Mouse (Mus musculus) layer of hippocampus, adult 9-11 months (tissue): ENCODE measurements at regions not wholly inside any gene's neighbourhood (a gene's known extent, or its start where the extent isn't known, plus 50 kb on each side); places are given as distances from the start of the nearest gene placed in this dataset.
"Not testable (repeated sequence)": the region's sequence is repeated elsewhere in the genome, so short reads cannot be mapped to it uniquely, and the experiment has no call there.

ENCODE experiments used
- DNase-seq: peaks from one replicate; pipeline ENCODE4 v3.0.0; 2022

DNA sequence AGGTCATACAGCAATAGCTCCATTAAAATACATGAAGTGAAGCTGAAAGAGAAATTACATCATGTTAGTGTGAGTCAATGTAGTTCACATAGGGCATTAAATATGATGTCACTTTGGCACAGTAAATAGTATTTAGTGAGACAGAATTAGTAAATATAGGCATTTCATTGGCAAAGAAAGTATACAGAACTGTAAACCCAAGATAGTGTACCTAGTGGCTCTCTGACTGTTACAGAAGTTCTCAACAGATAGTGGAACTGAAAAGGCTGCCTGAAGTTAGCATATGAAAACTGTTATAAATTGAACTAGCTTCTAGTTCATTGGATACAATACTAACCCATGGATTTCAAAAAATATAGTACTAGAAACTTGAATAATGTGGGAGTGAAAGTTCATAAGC, 1642.1 kb upstream of the Cdh6 start:
- DNase-seq = no peak

DNA sequence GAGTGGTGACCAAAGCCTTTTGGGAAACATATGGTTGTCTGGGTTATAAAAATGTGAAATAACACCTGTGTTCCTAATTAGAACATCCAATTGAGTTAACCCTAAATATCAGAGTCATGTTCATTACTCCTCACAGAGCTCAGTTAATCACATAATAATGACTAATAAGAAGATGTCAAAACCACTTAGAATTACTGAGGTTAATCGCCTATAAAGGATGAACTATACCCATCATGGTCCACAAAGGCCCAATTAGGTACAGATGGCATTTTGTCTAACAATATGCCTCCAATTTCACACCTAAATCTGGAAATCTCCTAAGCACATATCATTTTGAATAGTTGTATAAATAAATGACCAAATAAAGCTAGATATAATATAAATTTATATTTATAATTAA, 1633.4 kb upstream of the Cdh6 start:
- no peak for DNase-seq

DNA sequence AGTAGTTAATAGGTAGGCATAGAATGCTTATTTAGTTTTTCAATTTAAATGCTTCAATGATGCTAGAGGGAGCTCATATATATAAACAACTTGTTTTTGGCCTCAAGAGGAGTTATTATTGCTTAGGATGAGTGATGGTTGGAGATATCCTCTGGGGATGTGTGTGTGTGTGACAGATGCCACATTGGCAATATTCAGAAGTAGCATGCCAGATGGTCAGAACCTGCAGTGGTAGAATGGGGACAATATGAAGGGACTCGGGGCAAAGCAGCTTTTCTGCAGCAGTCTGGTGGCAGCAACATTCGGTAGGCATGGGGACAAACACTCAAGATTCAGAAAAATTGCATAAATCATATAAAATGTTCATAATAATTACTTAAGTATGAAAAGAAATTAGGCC, 1621.7 kb upstream of the Cdh6 start:
- no peak for DNase-seq

DNA sequence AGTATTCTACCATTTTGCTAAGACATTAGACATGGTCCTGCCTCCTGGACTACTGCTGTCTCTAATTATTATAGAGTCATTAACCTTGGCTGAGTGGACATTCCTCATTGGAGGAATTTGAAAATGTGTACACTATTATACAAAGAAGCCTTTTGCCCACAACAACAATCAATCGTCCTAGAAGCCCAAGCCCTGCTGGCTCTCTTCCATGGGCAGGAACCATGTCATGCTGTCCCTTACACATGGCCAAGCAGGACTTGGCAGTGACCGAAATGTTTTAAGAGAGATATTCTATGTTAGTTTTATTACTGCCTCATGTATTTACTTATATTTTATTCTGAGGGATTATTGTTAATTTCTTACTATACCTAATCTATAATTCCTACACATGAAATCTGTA, 1607.3 kb upstream of the Cdh6 start:
- DNase-seq = no peak

DNA sequence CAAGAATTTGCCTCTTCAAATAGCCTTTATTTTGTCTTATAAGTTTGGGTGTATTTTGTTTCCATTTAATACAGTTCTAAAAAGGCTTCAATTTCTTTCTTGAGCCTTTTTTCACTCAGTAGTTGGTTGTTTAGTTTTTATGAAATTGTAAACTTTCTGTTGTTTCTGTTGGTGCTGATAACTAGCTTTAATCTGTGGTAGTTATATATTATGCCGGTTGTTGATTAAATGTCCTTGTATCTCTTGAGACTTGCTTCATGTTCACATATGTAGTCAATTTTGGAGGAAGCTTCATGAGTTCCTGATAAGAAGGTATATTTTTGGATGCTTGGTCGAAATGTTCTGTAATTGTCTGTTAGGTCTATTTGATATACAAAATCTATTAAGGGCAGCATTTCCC, 1568.3 kb upstream of the Cdh6 start:
- DNase-seq = no peak

DNA sequence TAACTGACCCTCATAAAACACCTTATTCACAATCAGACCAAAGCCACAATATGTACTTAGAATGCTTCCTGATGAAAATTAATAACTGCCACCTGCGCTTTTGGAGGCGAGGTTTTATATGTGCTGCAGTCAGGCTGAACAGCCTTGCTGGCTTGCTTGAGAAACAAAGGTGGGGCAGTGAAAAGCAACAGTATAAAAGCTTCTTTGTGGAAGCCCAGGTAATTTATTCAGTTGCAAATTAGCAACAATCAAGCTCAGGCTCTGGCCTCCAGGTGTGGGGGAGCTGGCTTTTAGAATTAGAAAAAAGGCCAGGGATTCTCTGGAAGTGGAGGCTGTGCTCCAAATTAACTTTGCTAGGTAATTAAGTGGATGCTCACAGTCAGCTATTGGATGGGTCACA, 1524.5 kb upstream of the Cdh6 start:
- DNase-seq = not testable (repeated sequence)

DNA sequence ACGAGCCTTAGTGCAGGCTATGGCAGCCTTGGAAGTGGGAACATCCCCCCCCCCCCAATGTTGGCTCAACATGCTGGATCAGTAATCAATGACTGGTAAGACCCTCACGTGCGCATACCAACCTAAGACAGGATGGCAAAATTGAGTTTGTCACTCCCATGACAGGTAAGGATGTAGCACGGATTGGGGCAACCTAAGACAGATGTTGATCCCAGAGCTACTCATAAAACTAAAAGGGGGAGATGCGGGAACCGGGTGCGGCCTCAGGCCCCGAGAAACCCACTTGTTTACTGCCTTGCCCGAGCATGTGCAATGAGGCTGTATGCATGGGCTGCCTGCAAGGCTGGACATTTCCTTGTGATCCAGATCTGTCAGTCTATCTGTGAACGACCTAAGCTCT, 1523.0 kb upstream of the Cdh6 start:
- no peak for DNase-seq

DNA sequence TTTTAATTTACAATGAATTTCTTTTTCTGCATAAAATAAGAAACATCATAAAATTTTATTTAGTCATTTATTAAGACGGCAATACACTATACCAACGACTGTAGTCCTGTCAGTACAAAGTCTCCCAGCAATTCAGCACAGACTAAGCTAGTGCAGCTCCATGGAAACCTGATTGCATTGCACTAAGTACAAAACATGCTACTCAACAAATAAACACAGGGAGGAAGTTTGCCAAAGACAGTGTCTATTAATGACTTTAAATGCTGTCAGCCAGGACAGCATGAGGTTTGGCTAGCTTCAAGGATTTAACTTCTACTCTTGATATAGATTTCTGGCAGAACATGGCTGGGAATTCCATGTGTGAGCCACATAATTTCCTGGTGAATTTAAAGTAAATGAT, 1515.7 kb upstream of the Cdh6 start:
- DNase-seq = no peak

DNA sequence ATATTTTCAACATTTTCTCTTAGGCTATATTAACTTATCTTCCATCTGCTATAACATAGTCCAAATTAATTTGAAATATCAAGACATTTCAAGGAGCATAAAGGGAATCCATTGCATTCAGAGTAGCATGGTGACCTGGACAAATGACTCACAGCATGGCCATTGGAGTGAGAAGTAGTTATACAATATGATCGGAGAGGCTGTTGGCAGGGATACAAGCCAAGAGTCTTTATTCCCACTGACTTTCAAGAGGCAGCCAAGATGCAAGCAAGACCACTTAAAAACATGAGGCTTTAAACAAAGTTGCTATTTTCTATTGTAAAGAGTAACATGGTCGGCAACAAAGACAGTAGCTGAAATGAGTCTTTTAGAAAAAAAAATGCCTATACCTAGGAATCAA, 1468.8 kb upstream of the Cdh6 start:
- no peak for DNase-seq

DNA sequence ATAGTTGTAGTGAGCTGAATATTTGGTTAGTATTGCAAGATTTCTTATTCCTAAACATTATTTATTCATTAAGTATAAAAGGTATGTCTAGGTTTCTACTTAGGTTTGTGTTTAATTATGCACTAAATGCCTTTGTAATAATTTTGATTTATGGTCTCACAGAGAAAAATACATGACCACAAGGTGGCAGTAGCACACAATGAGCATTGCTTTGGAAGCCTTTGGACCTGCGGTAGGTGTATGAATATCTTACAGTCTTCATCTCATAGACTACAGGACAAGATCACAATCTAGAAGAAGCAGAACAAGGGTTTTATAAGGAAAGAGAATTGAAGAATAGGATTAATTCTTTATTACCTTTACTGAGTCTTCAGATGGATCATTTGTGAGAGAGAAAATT, 1455.0 kb upstream of the Cdh6 start:
- DNase-seq = peak; percentile 2

DNA sequence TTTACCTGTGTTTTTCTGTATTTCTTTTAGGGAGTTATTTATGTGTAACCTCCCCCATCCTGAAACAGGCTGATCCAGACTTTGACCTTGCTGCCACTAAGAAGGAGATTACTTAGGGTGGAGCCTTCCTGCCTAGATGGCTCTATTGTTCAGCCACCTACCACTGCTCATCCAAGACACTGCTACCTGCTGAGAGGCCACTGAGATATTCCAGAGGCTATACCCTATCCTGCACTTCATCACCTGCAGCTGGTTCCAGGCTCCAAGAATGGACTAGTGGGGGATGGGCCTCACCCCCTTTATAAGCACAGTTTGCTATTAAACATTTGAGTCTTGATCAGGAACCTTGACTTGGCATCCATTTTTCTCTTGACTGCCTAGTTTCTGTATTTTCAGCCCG, 1433.2 kb upstream of the Cdh6 start:
- DNase-seq = no peak
